ENCODE assay signal across 21 mouse cellular contexts in the genomic region with DNA sequence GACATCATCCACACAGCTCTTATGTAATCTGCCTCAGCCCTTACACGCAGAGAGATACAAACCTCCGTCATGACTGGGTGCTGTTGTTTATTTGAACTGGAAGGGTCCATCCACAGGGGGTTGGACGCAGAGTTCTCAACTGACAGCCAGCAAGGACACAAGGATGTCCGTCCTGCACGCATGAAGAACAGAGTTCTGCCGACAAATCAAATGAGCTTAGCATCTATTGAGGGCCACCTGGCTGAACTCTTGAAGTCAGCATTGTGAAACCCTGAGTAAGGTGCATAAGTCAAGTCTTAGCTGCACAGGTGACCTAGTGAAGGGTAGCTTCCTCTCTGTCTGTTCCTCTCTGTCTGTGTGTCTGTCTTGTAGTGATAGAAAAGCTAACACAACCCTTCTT. TPM values are rescaled to one million over a fixed set of nuclear protein-coding genes. Genes with fewer than 3 reads are reported as not detected.
"Had no signal": no experiment of that assay in that cellular context is flagged by ENCODE, and none has a peak within 500 bp of the region (broad histone marks: within the 10 kb centered on the region; RNA-seq: fewer than 3 reads in every experiment).

No protein-coding gene starts in this region.

- H3K4me2 ChIP-seq: liver, embryonic 13.5 days; lung, embryonic 14.5 days; midbrain, embryonic 13.5 days; neural tube, embryonic 13.5 days; stomach, embryonic 15.5 days had no signal

- DNase-seq: kidney, adult 8-10 months; kidney, postnatal 4 days; layer of hippocampus, adult 9-11 months; layer of hippocampus, postnatal 36 days; liver, embryonic 13.5 days; lung, embryonic 14.5 days; lung, postnatal 10 days; lung, postnatal 36 days; retina, postnatal 1 day; right cerebral cortex, postnatal 25 days; spleen, adult 18-20 months; thymus, postnatal 25 days had no signal

- H3K27me3 ChIP-seq: liver, embryonic 13.5 days; midbrain, embryonic 13.5 days; neural tube, embryonic 13.5 days; stomach, embryonic 15.5 days had no signal

- H3K9ac ChIP-seq: liver, embryonic 13.5 days; lung, embryonic 14.5 days; midbrain, embryonic 13.5 days; neural tube, embryonic 13.5 days; stomach, embryonic 15.5 days had no signal

- H3K9me3 ChIP-seq: liver, embryonic 13.5 days; megakaryocyte, embryonic 14.5 days; midbrain, embryonic 10.5 days; midbrain, embryonic 13.5 days; neural tube, embryonic 13.5 days; stomach, embryonic 15.5 days had no signal

- H3K27ac ChIP-seq: left cerebral cortex, adult 2 months; liver, embryonic 13.5 days; midbrain, embryonic 10.5 days; midbrain, embryonic 13.5 days; neural tube, embryonic 13.5 days; stomach, embryonic 15.5 days had no signal

- H3K4me3 ChIP-seq: left cerebral cortex, adult 2 months; liver, embryonic 13.5 days; megakaryocyte, embryonic 14.5 days; midbrain, embryonic 10.5 days; midbrain, embryonic 13.5 days; myocyte; neural tube, embryonic 13.5 days; stomach, embryonic 15.5 days had no signal

- ATAC-seq: intestine, embryonic 16.5 days; midbrain, embryonic 13.5 days; midbrain, embryonic 16.5 days had no signal

- H3K36me3 ChIP-seq: liver, embryonic 13.5 days; midbrain, embryonic 10.5 days; neural tube, embryonic 13.5 days; stomach, embryonic 15.5 days had no signal

- H3K4me1 ChIP-seq: liver, embryonic 13.5 days; neural tube, embryonic 13.5 days; stomach, embryonic 15.5 days had no signal

RNA-seq across cellular contexts. Expression of a gene that starts 41.6 kb away (rescaled TPM):
- polyA plus RNA-seq: midbrain, embryonic 10.5 days had no signal
